Mouse (Mus musculus) kidney, postnatal 10 days (tissue): ENCODE measurements at regions not wholly inside any gene's neighbourhood (a gene's known extent, or its start where the extent isn't known, plus 50 kb on each side); places are given as distances from the start of the nearest gene placed in this dataset.

Experiments used
- DNase-seq: peaks from one replicate; pipeline ENCODE4 v3.0.0; 2021; ENCODE audit warnings: mixed read lengths

DNA sequence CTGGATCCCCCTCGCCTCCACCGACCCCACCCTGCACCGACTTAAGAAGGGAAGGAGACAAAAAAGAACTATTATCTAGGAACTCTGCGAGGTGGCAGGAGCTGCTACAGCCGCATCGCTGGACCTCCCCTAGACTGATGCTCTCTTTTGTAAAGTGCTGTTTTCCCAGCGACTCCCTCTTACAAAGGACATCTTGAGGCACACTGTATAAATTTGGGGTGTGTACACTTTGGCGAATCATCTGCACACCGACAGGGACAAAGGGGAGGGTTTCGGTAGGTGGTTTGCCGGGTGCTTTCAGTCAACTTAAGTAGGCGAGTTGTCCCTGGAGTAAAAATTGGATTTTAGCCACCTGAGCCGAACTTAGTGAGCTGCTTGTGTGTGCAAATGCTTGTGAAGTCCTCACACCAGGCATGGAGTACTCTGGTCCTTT, 112.4 kb upstream of the Ubash3b start:
- DNase-seq, result peak; percentile 9

DNA sequence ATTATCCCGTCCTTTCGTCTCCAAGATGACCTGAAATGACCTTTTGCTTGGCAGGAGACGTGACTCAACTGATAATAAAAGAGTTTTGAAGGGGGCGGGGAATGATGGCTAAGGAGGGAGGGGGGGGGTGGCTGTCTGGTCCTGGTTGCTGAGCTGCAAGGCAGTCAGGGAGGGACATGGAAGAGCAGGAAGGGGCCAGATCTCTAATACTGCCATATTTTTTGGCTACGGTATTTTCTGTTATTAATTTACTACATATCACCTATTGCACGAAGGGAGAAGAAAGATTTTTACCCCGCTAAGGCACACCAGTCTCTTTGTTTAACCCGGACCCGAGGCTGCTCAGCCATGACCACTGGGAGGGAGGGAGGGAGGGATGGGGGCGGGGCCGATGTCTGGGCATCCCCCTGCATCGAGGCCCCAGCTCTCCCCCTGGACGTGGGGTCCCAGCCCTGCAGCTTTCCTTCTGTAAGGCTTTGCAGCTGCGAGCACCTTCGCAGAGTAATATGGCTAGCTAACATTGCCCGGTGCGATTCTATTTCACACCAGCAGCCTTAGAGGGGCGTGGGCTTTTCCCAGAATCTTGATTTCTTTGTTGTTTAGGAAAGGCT, 111.8 kb upstream of the Ubash3b start:
- peak; percentile 58 for DNase-seq

DNA sequence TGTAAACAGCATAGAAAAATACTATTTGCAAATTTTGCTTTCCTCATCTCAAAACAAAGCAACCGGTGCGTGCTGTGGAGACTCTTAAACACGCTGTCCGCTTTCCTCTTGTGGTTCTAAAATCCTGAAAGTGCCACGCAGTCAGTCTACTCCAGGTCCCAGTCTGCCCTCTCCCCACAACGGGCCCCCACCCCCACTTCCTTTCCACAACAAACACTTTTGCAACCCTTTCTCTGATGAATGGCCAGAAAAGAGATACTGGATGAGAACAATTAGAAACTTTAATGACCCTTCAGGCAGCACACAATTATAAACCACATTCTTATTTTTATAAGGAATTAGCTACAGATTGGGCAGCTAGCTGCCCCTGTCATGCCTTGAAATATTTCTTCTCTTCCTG, 111.1 kb upstream of the Ubash3b start:
- DNase-seq, result peak; percentile 45

DNA sequence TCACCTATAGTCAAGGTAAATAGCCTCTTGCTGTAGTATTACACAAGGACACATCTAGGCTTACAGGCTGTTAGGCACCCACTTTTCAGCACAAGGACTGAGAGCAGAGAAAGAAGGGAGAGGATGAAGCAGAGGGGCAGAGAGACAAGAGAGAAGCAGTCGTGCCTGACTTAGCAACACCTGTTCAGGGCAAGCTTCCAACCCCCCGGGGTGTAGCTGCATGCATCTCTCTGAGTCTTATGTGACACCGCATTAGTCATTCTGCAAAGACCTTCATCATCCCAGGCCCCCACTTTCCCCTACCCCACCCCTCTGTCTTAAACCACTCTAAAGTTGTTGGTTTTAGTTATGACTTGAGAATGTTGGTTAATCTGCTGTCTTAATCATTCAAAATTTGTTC, 106.6 kb upstream of the Ubash3b start:
- no peak for DNase-seq

DNA sequence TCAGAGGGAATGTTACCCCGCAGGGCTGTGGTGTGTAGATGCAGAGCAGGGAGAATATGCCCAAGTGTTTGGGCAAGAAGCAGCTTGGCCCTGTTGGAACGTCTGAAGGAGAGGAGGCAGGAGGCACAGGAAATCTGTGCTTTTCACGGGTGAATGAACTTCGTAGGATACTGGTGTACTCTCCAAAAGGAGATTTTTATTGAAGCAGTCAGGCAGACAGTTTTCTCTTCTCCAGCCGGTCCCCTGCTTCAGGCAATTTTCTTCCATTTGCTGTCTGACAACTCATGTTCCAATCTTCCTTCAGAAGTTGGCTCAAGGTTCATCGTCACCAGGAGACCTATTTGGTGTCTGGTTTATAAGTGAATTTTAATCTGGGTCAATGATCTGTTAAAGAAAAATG, 103.0 kb upstream of the Ubash3b start:
- DNase-seq, result no peak

DNA sequence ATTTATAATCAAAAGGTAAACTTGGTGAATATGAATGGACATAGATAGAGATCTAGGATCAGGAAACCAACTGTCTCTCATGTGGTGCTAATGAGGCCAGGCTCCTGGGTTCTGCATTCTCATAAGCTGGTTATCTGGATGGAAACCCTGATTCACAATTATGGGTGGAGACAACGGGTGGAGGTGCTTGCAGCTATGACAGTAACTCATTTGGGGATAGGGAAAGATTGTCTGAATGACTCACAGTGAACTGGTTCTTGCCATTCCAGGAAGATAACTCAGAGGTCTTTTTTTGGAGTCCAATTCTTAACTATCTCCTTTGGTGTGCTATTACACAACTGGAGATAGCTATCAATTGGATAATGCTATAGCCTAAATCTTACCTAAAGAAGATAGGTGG, 95.7 kb upstream of the Ubash3b start:
- no peak for DNase-seq

DNA sequence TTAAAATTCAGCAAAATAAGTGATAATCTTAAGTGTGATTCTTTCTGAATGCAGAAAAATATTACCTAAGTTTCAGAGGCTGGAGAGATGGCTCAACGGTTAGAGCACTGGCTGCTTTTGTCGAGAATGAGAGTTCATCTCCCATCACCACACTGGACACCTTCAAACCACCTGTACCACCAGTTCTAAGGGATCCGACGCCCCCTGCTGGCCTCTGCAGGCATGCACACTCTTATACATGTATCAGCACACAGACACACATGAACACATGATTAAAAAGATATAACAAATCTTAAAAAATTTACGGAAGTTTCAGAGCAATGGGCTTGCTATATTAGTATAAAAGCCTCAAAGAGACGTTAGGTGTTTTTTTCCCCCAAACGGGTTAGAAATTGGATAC, 80.9 kb upstream of the Ubash3b start:
- no peak for DNase-seq

DNA sequence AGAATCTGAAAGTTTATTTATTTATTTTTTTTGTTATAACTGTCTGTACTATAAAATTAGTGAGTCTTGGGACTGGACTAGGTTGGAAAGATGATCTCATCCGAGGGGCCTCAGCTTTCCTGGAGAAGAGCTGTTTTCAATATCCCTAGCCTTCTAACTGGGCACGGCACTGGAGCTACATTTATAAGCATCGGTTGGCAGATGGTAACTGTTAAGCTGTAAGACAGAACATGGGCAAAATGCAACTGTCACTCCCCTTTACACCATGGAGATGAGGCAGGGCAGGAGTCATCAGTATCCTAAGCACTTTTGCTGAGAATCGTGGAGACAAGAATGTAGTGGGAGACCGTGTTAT, 77.6 kb upstream of the Ubash3b start:
- no peak for DNase-seq

DNA sequence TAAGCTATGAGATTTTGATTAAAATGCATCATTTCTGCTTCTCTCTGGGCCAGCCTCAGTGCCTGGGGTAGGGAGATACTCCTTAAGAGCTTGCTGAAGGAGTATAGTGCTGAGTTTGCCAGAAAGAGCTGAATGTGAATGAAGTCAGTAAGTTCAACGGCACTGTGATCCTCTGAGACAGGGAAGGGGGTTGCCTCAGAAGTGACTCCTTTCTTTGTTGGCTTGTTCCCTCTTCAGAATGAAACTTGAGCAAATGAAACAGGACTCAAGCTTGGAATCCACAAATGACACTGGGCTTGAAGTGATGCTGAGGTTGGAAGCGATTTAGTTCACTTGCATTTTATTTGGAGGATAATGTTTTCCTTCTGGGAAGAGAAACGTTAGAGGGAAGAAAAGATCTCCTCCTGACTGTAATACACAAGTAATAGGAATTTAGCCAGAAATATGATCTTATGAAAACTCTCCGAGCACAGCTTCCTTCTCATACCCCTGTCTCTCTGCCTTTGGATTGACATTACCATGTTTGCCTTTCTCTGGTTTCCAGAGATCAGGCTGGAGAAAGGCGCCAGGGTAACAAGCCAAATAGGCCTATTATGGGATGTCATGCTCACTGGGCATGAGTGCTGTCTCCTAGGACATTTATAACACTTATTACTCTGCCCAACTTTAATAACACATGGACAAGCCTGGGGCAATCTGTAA, 77.0 kb upstream of the Ubash3b start:
- no peak for DNase-seq

DNA sequence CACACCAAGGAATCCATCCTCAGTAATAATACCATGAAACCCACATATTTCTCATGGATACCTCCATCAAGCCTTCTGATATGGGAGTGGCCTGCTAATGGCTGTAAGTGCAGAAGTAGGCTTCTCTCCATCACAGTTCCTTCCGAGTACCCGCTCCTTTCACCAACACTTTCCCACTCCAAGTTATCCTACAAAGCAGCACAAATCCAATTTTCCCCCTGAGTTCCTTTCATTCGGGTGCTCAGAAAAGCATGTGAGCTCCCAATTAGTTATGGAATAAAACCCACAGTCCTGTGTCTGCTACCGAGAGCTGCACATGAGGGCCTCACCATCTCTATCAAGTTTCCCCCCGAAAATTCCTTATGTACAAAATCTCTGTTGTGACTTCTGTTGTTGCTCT, 75.8 kb upstream of the Ubash3b start:
- DNase-seq, result no peak

DNA sequence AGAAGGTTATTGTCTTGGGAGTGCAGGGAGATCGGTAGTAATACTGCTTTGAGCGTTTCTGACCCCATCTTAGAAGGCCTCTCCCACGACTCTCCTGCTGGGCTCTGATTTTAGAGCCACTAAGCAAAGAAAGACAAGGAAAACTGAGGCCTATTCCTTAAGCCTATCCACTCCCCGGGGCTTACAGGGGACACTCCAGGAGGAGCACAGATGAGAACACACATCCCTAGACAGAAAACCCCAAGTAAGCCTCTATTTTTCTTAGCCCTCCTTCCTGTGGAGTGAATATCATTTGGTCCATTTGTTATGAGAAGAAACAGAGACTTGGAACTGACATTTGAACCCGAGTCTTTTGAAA, 67.7 kb upstream of the Ubash3b start:
- DNase-seq, result no peak

DNA sequence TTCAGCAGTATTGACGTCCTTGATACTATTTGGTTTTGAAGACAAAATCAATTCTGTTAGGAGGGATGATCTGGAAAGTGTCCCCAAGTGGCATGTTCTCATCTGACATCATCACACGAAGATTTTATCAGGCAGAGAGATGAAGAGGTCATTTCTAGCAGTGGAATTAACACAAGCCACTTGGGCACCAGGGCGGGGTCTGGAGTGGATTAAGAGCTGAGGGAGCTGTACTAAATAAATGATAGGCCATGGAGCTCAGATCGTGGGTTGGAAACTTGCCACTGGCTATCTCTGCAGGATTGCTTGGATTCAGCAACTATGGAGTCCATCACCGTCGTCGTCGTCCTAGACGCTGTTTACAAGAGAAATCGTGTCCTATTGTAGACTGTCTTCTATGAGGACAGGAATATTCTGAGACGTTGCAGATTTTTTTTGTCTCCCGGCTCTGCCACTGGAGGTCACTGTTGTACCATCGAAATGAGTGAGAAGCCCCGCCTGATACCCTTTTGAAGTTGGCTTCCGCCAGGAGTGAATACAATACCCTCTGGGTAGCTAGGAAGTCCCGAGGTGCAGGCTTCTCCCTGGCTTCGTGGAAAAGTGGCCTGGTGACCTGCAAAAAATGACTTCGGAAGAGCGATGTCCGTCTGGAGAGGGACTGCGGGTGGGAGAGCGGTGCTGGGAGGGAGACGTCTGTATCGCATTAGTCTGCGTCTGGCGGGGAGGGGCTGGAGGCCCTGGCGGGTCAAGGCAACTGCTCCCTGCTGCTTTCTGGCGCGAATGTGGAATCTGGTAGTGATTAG, 67.1 kb upstream of the Ubash3b start:
- DNase-seq, result peak; percentile 92

DNA sequence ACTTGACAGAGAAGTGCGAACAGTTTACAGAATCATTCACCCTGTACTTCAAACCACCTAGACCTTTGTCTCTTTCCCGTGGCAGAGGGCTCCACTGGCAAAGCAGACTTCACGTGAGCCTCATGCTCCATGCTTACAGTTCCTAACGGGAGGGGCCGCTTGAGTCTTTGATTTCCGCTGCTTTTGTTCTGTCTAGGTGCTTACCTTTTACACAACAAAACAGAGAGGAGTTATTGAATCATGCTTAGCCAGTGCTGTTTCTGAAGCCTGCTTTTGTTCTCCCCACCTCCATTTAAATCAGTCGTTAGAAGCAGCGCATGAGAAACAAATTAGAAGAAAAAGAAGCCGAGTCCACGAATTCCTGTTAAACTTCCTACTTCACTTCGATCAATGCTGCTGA, 61.9 kb upstream of the Ubash3b start:
- no peak for DNase-seq

DNA sequence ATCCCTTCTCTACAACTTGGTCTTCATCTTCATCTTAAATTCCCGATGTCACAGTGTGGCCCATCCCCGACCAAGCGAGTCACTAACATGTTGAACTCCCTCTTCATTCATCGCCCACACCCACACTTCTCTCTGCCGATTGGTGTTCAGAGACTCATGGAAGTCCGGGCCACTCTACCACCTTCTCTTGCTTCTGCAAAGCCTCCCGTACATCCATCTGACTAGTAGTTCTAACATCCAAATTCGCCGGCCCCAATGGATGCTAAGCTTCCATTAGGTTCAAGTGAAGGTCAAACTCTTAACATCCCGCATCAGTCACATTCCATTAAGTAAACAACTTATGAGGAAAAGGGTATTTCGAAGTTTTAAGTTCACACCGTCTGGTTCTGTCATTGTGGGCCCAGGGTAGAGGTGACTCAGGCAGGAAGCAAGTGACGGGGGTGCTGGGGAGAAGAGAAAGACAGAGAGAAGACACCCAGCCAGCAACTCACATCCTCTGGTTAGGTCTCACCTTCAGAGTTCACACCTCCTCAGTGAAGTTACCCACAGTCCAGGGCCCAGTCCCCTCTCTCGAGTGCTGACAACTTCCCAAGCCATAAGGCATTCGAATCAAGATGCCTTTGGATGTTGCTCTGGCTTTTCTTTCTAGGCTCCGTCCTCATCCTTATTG, 61.0 kb upstream of the Ubash3b start:
- DNase-seq, result no peak

DNA sequence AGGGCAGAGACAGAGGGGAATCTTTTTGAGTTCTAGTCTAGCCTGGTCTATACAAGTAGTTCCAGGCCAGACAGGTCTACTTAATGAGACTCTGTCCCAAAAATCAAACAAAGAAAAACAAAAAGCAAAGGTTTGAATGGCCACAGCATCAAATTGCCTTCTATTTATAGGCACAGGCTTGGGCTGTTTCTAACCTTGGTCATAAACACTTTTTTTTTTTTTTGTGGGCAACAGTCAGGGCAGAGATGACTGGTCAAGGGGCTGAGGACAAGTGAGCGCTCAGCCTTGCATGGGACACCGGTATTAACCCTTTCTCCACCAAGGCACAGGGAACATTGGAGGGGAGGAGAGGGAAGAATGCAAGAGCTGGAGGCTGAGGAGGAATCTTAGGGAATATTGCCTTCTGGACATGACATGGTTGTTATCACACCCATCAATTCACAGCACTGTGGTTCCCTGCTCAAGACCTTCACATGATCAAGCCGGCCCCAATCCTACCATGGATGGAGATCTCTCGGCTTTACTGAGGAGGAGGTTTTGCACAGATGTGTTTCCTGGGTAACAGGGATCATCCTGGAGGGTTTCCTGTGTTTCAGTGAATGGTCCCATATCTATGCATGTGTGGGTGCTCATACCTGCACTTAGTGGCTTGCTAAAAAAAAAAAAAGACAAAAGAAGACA, 59.8 kb upstream of the Ubash3b start:
- DNase-seq, result no peak

DNA sequence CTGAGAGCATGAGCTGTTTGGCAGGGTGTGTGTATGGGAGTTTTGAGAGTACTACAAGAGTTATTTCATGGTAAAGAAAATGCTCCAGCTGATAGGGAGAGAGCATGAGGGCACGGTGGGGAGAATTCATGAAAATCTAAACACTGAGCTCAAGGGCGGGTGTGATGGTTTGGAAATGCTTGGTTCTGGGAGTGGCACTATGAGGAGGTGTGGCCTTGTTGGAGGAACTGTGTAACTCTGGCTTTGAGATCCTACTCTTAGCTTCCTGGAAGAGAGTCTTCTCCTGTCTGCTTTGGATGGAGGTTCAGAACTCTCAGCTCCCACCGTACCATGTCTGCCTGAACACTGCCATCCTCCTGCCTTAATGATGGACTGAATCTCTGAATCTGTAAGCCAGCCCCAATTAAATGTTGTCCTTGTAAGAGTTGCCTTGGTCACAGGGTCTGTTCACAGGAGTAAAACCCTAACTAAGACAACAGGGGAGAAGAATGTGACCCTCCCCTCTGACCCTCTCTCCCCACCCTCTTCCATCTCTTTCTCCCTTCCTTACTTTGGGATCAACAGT, 58.7 kb upstream of the Ubash3b start:
- DNase-seq, result no peak

DNA sequence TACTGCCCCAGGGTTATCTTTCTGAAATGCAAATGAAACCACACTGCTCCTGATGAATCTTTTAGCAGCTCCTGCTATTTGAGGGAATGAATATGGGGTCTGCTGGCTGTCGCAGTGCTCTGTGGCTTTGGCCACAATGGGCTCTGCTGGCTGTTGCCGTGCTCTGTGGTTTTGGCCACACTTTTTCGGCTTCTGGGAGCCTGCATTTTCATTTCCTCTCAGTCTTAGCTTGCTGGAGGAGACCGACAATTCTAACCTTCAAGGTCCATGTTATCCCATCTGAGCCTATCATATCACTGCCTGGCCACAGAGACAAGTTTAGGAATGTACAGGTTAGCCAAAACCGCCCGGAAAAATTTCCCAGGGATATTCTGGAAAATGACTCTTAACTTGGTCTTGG, 57.2 kb upstream of the Ubash3b start:
- DNase-seq, result no peak

DNA sequence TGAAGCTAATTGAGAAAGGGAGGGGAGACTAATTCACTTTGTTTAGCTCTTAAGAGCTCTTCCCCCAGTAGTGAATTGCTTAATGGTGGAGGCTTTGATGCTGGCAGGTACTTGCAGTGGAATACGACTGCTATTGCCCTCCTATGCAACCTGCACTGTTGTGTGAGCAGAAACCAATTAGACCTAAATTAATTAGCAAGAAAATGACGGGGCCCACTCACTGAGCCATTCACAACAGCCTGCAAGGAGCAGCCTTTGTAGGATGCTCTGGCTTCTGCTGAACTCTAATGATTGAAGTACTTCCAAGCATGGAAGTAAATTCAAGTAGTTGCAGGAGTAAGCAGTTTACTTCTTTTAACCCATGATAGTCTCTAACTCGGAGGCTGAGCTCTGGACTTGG, 54.8 kb upstream of the Ubash3b start:
- no peak for DNase-seq

DNA sequence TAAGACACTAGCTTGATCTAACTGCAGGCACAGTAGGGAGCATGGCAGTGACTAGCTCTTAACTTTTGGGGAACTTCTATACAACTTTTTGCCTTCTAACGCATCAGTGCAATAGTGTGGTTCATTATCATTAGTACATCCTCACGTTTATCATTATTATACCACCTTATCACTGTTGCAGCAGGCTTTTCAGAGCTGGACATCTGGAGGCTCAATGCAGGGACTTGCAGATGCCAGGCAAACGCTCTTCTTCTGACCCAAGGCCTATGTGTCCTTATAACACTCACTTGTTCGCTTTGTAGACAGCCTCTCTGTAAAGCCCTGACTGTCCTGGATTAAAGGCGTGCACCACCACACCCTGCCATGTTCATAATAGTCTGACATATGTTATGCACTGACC, 53.5 kb upstream of the Ubash3b start:
- no peak for DNase-seq

DNA sequence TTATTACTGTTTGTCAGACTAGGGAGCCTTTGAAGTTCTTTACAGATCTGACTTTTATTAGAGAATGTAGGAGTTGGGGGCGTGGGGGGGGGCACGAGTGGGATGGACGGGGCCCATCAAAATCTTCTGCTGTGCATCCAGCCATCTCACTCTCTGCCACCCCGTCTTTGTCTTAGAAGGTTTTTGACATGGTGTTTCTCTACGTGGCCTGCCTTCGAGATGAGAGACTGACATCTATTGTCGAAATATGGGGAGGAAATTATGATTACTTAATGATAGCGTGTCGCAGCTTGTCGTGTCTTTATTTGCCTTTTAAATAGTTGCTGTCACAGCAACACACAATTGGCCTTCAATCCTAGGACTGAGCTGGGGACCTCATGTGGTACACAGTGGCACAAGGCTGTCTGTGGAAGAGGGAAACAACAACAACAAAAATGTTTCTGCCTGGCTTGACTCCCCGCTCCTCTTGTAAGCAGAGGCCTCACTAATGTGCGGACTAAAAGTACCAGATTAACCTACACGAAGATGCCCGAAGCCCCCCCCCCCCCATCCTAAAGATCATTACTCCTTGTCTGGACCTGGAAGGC, 51.5 kb upstream of the Ubash3b start:
- DNase-seq, result no peak

DNA sequence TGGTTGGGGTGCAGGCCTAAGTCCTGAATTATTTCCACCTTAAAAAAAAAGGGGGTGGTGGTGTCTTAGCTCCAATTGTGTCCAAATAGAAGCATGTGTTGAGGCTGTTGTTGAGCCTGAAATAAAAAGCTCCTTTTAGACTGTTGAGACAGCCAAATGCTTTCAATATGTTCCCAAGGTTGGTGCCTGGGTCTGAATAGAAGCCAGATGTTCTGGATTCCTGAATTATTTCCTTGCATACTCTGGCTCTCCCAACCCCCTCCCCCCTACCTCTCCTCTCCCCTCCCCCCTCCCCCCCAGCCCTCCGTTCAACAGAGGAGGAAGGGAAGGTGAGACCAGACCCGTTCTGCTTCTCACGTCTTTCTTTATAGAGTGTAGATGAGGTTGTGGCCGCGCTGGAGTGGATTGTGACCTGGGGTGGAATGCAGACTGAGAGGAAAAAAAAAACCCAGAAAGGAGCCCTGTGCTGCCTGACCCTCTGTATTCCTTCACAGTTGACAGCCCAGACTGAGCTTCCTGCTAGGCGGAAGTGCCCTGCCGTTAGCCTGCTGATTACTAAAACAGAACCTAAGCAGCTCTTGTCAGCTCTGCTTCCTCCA, 50.9 kb upstream of the Ubash3b start:
- DNase-seq, result peak; percentile 74

DNA sequence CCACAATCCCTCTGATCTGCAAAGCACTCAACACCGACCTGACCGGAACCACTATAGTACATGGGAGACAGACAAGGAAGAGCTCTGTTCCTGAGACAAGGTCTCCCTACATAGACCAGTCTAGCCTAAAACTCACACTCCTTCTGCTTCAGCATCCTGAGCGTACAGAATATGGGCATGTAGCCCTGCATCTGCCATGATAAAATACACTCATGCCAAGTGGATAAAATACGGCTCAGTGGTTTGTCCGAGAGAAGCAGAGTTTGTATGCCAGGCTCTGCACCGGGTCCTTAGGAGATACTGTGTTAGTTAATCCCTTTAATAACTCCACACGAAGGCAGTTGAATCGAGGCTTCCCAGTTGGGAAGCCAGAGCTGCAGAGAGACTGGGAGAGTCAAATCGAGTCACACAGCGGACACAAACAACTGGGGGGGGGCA, 50.4 kb upstream of the Ubash3b start:
- no peak for DNase-seq
